Mouse (Mus musculus) lung, adult 2 months (tissue): ENCODE measurements around the gene Gm20388.

Experiments
- CTCF ChIP-seq: fragments of 200-500 bp; IDR thresholded peaks from 2 replicates; pipeline ENCODE4 v1.5.1; 2011; ENCODE audit warnings: mild to moderate bottlenecking, low read length, control low read depth; ENCODE audit not compliant: insufficient read depth
- POLR2A ChIP-seq: fragments of 200-500 bp; IDR thresholded peaks from 2 replicates; pipeline ENCODE4 v1.6.1; 2011; ENCODE audit warnings: low read depth, mild to moderate bottlenecking, control low read depth, low read length, borderline replicate concordance; ENCODE audit errors: extremely low read depth

DNA sequence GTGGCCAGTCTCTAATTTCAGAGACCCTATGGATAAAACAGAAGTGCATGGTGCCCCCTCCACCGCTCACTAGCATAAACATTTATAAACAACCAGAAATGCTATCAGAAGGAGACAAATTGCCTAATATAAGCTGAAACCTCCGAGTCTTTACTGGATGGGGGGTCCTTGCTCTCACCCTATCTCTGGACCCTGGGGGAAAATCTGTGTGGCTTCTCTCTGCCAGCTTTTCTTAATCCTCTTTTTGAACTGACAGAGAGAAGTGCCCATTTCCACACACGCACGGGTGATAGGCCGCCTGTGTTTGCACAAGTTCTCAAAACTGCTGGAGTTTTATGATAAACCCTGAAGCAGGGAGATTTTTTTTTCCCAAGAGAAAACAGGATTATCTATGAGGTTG is 3744.1 kb downstream of the Gm20388 start:
- TF ChIP-seq CTCF (no peak), POLR2A (no peak)
